Mouse (Mus musculus) stomach, postnatal 0 days (tissue): ENCODE data around the gene Tm6sf1.

Source experiments
- CTCF ChIP-seq: IDR thresholded peaks from 2 replicates; pipeline ENCODE4 v1.5.1; 2016; ENCODE audit warnings: antibody characterized with exemption, low read depth, mild to moderate bottlenecking, moderate library complexity
- EP300 ChIP-seq: optimal IDR thresholded peaks from 2 replicates; pipeline ENCODE3; 2016; ENCODE audit warnings: antibody characterized with exemption

GRCm38 (mm10) chr7:81842998-81843397 is 15.8 kb upstream of the Tm6sf1 start:
- TF ChIP-seq CTCF = no peak
- no peak for TF ChIP-seq EP300
